Mouse (Mus musculus): ENCODE measurements at regions not wholly inside any gene's neighbourhood (a gene's known extent, or its start where the extent isn't known, plus 50 kb on each side); places are given as distances from the start of the nearest gene placed in this dataset.

DNA sequence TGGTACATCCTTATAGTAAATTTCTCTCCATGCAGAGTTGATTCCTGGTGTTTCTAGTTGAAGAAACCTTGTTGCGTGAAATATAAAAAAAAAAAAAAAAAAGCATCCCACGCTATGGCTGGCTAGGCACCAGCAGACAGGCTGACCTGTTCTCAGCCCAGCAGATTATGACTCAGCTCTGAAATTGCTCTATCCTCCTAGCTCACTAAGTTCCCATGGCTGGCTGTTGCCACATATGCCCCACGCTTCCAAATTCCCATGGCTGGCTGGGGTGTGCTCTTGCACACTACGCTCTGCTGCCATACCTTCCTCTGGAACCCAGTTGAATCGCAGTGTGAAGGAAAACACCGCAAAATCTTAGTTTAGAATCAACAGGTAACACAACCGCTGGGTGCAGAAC lies 270.1 kb downstream of the Mid1ip1 start:
- no peak for DNase-seq (ENCODE audit: low spot score)
- Histone ChIP-seq H3K27me3 (ENCODE audit: insufficient read depth, poor library complexity, severe bottlenecking) (no peaks in the 10 kb centered on the region; the same call in 1 of the 2 replicates), H3K9me3 (no peaks in the 10 kb centered on the region), H3K4me3 (no peak overlapping the region), H3K4me1 (replicated peaks) (no peaks in the 10 kb centered on the region), H3K27ac (no peak overlapping the region), H3K36me3 (no peaks in the 10 kb centered on the region)
- 92% methylated on average over 7 of the region's 7 CpGs for WGBS

DNA sequence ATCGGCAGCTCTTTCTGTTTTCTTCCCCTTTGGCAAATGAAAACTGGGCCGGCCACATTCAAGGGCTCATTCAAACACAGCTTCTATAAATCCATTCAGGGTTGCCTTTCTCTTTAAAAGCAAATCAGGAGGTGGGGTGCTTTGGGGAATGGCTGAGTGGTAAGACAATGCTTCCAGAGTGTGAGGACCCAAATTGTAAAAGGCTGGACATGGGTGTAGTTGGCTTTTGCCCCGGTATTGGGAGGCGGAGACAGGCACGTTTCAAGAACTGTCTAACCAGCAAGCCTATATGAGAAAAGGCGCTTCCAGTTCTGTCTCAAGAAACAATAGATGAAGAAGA lies 277.0 kb downstream of the Mid1ip1 start:
- peaks cover 13% of the 10 kb centered on the region for H3K4me1 ChIP-seq (replicated peaks)
- peak overlapping the region; percentile 40 for H3K4me3 ChIP-seq
- 29% methylated on average over 6 of the region's 6 CpGs for WGBS
- peak overlapping the region; percentile 88 for H3K27ac ChIP-seq
- no peak for DNase-seq (ENCODE audit: low spot score)
- peaks cover 32% of the 10 kb centered on the region for H3K27me3 ChIP-seq (ENCODE audit: insufficient read depth, poor library complexity, severe bottlenecking)
- H3K9me3 ChIP-seq = no peaks in the 10 kb centered on the region
- H3K36me3 ChIP-seq = no peaks in the 10 kb centered on the region

DNA sequence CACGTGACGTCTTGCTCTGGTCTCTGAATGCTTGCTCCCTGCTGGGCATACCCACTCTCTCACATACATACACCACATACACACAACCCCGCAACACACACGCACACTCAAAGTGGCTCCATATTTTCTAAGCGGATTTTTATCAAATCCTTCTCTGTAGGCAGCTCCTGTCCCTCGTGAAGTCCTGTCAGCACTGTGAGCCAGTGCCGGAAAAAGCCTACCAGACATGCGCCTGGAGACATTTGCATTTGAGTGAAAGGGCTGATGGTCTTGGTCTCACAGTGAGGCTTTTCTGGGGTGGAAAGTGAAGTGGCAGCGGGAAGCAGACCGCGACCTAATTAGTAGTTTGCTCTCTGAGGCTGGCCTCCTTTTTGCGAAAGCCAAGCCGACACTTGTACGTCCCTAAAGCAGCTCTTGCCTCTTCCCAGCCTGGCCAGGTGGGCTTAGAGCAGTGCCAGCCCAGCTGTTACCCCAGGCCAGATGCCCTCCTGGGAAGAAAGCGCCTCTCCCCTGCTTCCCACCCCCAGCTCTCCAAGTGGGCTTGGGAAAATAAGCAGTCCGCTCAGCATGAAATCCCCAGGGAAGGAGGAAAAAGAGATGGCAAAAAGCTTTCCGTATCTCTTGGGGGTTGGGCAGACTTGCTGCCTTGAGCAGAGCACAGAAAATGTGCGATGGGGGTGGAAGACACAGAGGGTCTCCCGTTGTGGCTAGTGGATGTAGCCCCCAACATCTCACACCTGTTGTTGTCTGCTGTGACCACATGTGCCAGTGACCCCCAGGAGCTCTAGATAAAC lies 277.6 kb downstream of the Mid1ip1 start:
- H3K4me3 ChIP-seq = peak overlapping the region; percentile 40
- H3K36me3 ChIP-seq = no peaks in the 10 kb centered on the region
- no peaks in the 10 kb centered on the region for H3K9me3 ChIP-seq
- H3K27me3 ChIP-seq (ENCODE audit: insufficient read depth, poor library complexity, severe bottlenecking) = peaks cover 32% of the 10 kb centered on the region
- peak overlapping the region; percentile 88 for H3K27ac ChIP-seq
- 18% methylated on average over 19 of the region's 19 CpGs for WGBS
- H3K4me1 ChIP-seq (replicated peaks) = peaks cover 13% of the 10 kb centered on the region
- peak; percentile 51 for DNase-seq (ENCODE audit: low spot score)

DNA sequence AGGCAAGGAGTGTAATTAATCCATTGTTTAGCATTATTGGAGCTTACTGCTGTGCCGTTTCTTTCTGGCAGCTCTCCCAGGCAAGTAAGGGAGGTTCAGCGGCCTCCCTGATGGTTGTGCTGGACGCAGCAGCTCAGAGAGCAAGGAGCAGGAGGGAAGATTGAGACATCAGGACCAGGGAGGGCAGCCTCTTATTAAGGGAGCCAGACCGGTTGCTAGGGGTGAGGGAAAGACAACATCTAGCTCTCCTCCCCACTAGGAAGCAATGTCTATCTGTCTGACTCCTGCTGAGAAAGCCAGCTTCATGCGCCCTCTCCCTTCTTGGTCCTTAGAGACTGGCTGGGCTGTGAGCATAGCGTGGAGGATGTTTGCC lies 278.2 kb downstream of the Mid1ip1 start:
- WGBS = 20% methylated on average over 6 of the region's 6 CpGs
- peaks cover 32% of the 10 kb centered on the region for H3K27me3 ChIP-seq (ENCODE audit: insufficient read depth, poor library complexity, severe bottlenecking)
- peaks cover 13% of the 10 kb centered on the region for H3K4me1 ChIP-seq (replicated peaks)
- peak overlapping the region; percentile 88 for H3K27ac ChIP-seq
- peak overlapping the region; percentile 40 for H3K4me3 ChIP-seq
- H3K36me3 ChIP-seq = no peaks in the 10 kb centered on the region
- H3K9me3 ChIP-seq = no peaks in the 10 kb centered on the region
- DNase-seq (ENCODE audit: low spot score) = peak; percentile 34

DNA sequence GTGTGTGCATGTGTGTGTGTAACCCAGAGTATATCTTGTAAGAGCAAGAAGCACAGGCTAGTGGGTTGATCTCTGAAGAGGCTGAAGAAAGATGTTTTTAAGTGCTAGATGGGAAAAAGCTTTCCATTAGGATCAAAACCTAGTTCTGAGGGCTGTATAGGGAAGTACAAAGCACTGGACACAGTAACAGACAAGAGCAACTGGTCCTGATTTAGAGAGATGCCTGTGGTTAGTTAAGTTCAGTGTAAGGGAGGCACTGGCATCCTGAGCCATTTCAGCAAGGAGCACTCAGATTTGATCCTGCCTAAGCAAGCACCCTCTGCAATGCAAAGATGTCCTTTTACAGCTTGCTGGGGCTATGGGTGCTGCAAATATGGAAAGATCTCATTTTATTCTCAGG lies 280.1 kb downstream of the Mid1ip1 start:
- Histone ChIP-seq H3K4me3 (no peak overlapping the region), H3K27me3 (ENCODE audit: insufficient read depth, poor library complexity, severe bottlenecking) (peaks cover 32% of the 10 kb centered on the region)

DNA sequence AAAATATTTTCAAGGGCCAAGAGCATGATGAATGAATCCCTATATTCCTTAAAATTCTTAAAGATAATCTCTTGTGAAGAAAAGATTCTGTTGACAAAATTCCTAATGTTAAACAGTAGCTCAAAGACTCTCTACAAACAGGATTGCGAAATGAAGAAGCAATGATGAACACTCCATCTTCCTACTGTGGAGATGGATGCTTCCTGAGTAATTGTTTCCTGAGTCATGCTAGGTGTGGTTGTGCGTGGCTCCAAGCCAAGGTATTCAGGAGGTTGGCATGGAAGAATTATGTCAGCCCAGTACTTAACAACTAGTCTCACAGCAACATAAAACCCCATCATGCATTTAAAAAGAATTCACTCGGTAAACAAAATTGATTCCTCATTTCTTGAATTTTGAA lies 286.4 kb downstream of the Mid1ip1 start:
- DNase-seq (ENCODE audit: low spot score) = no peak
- Histone ChIP-seq H3K4me1 (replicated peaks) (no peaks in the 10 kb centered on the region), H3K4me3 (no peak overlapping the region), H3K9me3 (no peaks in the 10 kb centered on the region), H3K27me3 (ENCODE audit: insufficient read depth, poor library complexity, severe bottlenecking) (no peaks in the 10 kb centered on the region), H3K36me3 (no peaks in the 10 kb centered on the region), H3K27ac (no peak overlapping the region)
- WGBS = 91% methylated on average over 3 of the region's 3 CpGs

More for the DNA sequence above, 280.1 kb downstream of the Mid1ip1 start:
- Histone ChIP-seq H3K9me3 (no peaks in the 10 kb centered on the region), H3K36me3 (no peaks in the 10 kb centered on the region), H3K4me1 (replicated peaks) (peaks cover 13% of the 10 kb centered on the region), H3K27ac (no peak overlapping the region)
- no peak for DNase-seq (ENCODE audit: low spot score)

DNA sequence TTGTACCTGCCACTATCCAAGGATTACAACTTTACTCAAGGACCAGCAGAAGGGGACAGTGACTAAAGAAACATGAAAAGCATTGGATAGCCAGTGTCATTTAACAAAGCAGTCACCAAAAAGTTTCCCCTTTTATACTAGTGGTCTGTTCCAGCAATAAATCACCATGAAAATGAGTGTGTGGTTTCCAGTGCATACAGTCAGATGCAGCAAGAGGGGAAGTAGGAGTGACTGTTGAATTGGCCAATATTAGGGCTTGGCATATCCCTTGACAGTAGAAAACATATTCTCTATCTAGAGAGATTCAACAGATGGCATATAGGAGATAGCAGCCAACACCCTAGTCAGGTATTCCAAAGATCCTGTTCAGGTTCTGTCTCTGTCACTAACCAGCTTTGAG lies 259.8 kb upstream of the H2al1a start:
- H3K27me3 ChIP-seq (ENCODE audit: insufficient read depth, poor library complexity, severe bottlenecking) = 0 out of 2 replicates have a peak, but pooled peaks cover 3% of the 10 kb centered on the region
- no peak overlapping the region for H3K27ac ChIP-seq
- DNase-seq (ENCODE audit: low spot score) = no peak
- no peaks in the 10 kb centered on the region for H3K9me3 ChIP-seq
- no peak overlapping the region for H3K4me3 ChIP-seq
- no peaks in the 10 kb centered on the region for H3K36me3 ChIP-seq
- H3K4me1 ChIP-seq (replicated peaks) = no peaks in the 10 kb centered on the region

DNA sequence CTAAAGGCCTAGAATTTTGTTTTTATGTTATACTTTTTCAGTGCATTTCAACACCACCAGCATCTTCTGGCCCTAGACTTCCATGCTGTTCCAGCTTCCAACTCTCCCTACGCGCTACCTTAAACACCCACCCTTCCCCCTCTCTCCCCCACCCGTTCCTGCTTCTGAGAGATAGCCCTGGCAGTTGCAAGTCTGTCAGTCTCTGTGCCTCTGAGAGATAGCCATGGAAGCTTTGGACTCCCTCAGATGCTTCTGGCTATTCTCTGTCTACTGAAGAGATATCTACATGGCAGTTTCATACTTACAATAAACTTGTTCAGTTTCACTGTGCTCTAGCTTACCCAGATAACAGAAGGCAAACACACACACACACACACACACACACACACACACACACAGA lies 252.3 kb upstream of the H2al1a start:
- H3K4me1 ChIP-seq (replicated peaks) = no peaks in the 10 kb centered on the region
- no peak for DNase-seq (ENCODE audit: low spot score)
- H3K4me3 ChIP-seq = no peak overlapping the region
- H3K27ac ChIP-seq = no peak overlapping the region
- WGBS = 91% methylated on average over 3 of the region's 3 CpGs
- H3K36me3 ChIP-seq = no peaks in the 10 kb centered on the region
- 0 out of 2 replicates have a peak, but pooled peaks cover 5% of the 10 kb centered on the region for H3K9me3 ChIP-seq
- 0 out of 2 replicates have a peak, but pooled peaks cover 3% of the 10 kb centered on the region for H3K27me3 ChIP-seq (ENCODE audit: insufficient read depth, poor library complexity, severe bottlenecking)

DNA sequence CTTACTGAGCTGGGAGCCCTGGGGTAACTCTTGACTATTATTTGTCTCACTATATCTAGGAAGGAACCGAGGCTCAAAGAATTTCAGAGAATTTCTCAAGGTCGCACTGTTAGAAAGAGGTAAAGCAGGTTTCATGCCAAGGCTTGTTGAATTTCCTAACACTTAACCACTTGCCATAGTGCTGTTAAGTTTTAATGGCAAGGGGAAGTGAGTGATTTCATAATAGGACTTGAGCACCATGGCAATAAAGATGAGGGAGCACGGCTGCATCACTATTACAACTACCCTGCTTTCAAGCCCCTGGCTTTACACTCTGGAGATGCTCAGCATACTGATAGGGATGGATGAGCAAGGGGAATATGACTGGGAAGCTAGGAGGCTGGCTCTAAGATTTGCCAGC lies 216.9 kb upstream of the H2al1a start:
- Histone ChIP-seq H3K27me3 (ENCODE audit: insufficient read depth, poor library complexity, severe bottlenecking) (peaks cover 21% of the 10 kb centered on the region; the same call in 1 of the 2 replicates), H3K9me3 (no peaks in the 10 kb centered on the region), H3K4me1 (replicated peaks) (no peaks in the 10 kb centered on the region), H3K36me3 (no peaks in the 10 kb centered on the region), H3K27ac (no peak overlapping the region), H3K4me3 (no peak overlapping the region)
- 82% methylated on average over 3 of the region's 3 CpGs for WGBS
- DNase-seq (ENCODE audit: low spot score) = no peak

DNA sequence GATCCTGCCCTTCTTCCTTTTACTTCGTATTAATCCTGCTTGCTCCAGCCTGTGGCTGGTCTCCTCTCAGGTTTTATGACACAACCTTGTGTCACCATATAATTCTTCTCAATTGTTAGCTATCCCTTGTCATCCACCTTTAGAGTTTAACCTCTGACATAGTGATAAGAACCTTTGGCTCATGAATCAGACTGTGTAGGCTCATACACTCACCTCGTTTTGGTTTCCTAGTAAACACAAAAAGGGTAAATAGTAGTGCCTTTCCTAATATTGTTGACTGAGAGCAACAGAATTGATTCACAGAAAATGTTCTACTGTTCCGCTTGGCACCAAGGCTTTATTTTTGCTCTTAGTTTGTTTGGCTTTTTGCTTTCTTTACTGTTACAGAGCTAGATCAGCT lies 216.2 kb upstream of the H2al1a start:
- 84% methylated on average over 3 of the region's 3 CpGs for WGBS
- Histone ChIP-seq H3K9me3 (no peaks in the 10 kb centered on the region), H3K4me3 (no peak overlapping the region), H3K36me3 (no peaks in the 10 kb centered on the region), H3K27me3 (ENCODE audit: insufficient read depth, poor library complexity, severe bottlenecking) (peaks cover 21% of the 10 kb centered on the region; the same call in 1 of the 2 replicates), H3K4me1 (replicated peaks) (no peaks in the 10 kb centered on the region), H3K27ac (no peak overlapping the region)
- DNase-seq (ENCODE audit: low spot score) = no peak

DNA sequence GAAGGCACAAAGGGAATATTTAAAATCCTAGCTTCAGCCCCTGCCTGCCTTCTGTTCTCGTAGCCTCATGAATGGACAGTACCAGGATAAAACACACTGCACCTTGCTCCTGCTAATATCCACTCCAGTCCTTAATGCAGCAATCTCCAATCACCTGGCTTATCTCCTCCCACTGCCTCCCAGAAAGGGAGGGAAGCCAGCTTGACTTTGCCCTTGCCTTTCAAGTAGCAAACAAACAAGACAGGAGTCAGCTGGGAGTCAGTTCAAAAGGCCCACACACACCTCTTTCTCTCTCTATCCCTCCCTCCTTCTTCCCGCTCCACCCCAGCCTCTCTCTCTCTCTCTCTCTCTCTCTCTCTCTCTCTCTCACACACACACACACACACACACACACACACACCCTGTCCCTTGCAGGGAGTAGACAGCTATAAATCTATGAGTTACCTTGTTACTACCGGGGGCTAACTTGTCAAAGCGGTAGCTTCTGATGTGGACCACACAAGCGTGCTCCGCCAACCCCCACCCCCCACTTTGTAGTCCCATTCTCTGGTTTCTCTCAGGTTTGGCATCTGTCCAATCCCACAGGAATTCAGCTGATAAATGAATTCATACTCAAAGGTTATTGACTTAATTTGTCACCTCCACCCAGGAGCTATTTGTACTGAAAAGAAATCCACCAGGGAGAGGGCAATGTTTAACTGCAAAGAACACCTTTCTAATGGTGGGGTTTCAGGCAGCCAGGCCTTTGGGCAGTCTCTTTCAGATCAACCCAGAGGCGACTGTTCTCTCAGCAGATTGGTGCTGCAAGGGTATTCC lies 212.6 kb upstream of the H2al1a start:
- peaks cover 33% of the 10 kb centered on the region; the same call in 1 of the 2 replicates for H3K27me3 ChIP-seq (ENCODE audit: insufficient read depth, poor library complexity, severe bottlenecking)
- H3K9me3 ChIP-seq = no peaks in the 10 kb centered on the region
- no peaks in the 10 kb centered on the region for H3K36me3 ChIP-seq
- 76% methylated on average over 7 of the region's 7 CpGs for WGBS
- H3K27ac ChIP-seq = no peak overlapping the region
- no peak for DNase-seq (ENCODE audit: low spot score)
- H3K4me3 ChIP-seq = no peak overlapping the region
- no peaks in the 10 kb centered on the region for H3K4me1 ChIP-seq (replicated peaks)

DNA sequence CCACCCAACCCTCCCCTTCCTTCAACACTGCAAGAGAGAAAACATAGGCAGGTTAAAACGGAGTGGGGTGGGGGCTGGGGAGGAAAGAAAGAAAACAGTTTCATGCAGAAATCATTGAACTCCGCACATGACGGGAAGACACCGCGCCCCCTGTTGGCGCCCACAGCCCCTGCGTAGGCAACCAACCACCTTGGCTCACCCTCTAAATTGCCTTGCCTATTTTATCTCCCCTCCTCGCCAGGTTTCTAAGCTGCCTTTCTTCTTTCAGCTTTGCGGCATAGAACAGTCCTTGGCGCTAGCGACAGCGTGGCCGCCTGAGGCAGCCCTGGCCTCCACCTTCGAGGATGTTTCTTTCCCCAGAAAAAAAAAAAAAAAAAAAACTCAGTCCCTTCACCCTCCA lies 211.1 kb upstream of the H2al1a start:
- WGBS = 24% methylated on average over 14 of the region's 14 CpGs
- peaks cover 33% of the 10 kb centered on the region; the same call in 1 of the 2 replicates for H3K27me3 ChIP-seq (ENCODE audit: insufficient read depth, poor library complexity, severe bottlenecking)
- H3K36me3 ChIP-seq = no peaks in the 10 kb centered on the region
- H3K4me1 ChIP-seq (replicated peaks) = no peaks in the 10 kb centered on the region
- no peak overlapping the region; the same call in 1 of the 2 replicates for H3K4me3 ChIP-seq
- H3K27ac ChIP-seq = no peak overlapping the region
- no peaks in the 10 kb centered on the region for H3K9me3 ChIP-seq
- peak; percentile 34 for DNase-seq (ENCODE audit: low spot score)

DNA sequence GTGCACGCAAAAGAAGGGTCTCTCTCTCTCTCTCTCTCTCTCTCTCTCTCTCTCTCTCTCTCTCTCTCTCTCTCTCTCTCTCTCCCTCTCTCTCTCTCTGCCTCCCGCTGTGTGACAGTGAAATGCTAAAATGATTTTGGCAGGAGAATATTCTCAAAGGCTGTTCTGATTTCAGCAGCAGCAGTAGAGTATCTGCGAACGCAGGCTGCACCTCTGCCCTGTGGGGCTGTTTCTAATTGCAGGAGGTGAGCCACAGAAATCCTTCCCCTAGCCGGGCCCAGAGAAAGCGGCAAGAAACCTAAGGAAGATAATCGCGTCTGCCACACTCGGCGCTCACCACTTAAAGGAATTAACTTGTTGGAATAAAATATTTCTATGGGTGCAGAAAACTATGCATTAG lies 210.6 kb upstream of the H2al1a start:
- H3K9me3 ChIP-seq = no peaks in the 10 kb centered on the region
- no peaks in the 10 kb centered on the region for H3K36me3 ChIP-seq
- no peak overlapping the region for H3K27ac ChIP-seq
- H3K27me3 ChIP-seq (ENCODE audit: insufficient read depth, poor library complexity, severe bottlenecking) = peaks cover 27% of the 10 kb centered on the region; the same call in 1 of the 2 replicates
- 40% methylated on average over 10 of the region's 10 CpGs for WGBS
- no peaks in the 10 kb centered on the region for H3K4me1 ChIP-seq (replicated peaks)
- no peak for DNase-seq (ENCODE audit: low spot score)
- peak overlapping the region; percentile 24; the same call in 1 of the 2 replicates for H3K4me3 ChIP-seq
